Mouse (Mus musculus) adrenal gland, adult 10 weeks (tissue): ENCODE measurements around the gene Vmn1r35. TPM values are rescaled to one million over a fixed set of nuclear protein-coding genes. Genes with fewer than 3 reads are reported as not detected.

Experiments
- polyA plus RNA-seq: library from polyadenylated mRNA; stranded (reverse); fragments of 350-450 nt; fragmentation: Illumina TruSeq; extraction: RNeasy Lipid Tissue Mini Kit (QIAGEN cat#74804); gene quantifications from one replicate; pipeline ENCODE4 v1.2.3, GENCODE M21; 2014; ENCODE audit warnings: low read depth, low replicate concordance

Vmn1r35 gene
- polyA plus RNA-seq: not detected

GRCm38 (mm10) chr6:66685806-66686205 is at the start of gene Vmn1r35:
TSS of gene Vmn1r35 (minus strand) at chr6:66685906.

GRCm38 (mm10) chr6:66729082-66729481 is 43.4 kb upstream of the Vmn1r35 start, which contains the start of gene Vmn1r37:
TSS of gene Vmn1r37 (plus strand) at chr6:66729382.

GRCm38 (mm10) chr6:66719068-66719467 is 33.4 kb upstream of the Vmn1r35 start, which contains the start of gene Vmn1r36:
TSS of gene Vmn1r36 (minus strand) at chr6:66719168.

GRCm38 (mm10) chr6:66643779-66644178 is 41.9 kb downstream of the Vmn1r35 start, which contains the start of gene Vmn1r34:
TSS of gene Vmn1r34 (minus strand) at chr6:66643879.

Other genes starting within 250 kb of the Vmn1r35 start
- gene Mad2l1, start 150.5 kb downstream of the Vmn1r35 start, polyA plus RNA-seq: 30.2 TPM
- not detected for gene Vmn1r32, start 125.8 kb downstream of the Vmn1r35 start, polyA plus RNA-seq
- not detected for gene Vmn1r33, start 67.6 kb downstream of the Vmn1r35 start, polyA plus RNA-seq
- gene Vmn1r34, start 42.0 kb downstream of the Vmn1r35 start, polyA plus RNA-seq: not detected
- not detected for gene Vmn1r36, start 33.3 kb upstream of the Vmn1r35 start, polyA plus RNA-seq
- not detected for gene Vmn1r37, start 43.5 kb upstream of the Vmn1r35 start, polyA plus RNA-seq
- gene Vmn1r38, start 96.7 kb upstream of the Vmn1r35 start, polyA plus RNA-seq: not detected
- not detected for gene Vmn1r39, start 124.7 kb upstream of the Vmn1r35 start, polyA plus RNA-seq
- 154 TPM for gene Gng12, start 210.5 kb upstream of the Vmn1r35 start, polyA plus RNA-seq